Mouse (Mus musculus): ENCODE measurements around the gene Ebi3. TPM values are rescaled to one million over a fixed set of nuclear protein-coding genes. Genes with fewer than 3 reads are reported as not detected.
A peak's percentile ranks its signal among the peaks of the same experiment; 100 is the strongest.
"Not testable (repeated sequence)": the region's sequence is repeated elsewhere in the genome, so short reads cannot be mapped to it uniquely, and the experiment has no call there.

Ebi3 gene
- total RNA-seq (2021): 1 to 10 TPM; 2.8 to 4.2 TPM

GRCm38 (mm10) chr17:55952447-55953027 lies at the start of gene Ebi3:
Gene Ebi3 (plus strand): TSS chr17:55952640.
- intact Hi-C loops (cut with DNase I): no loop called here
- DNase-seq (ENCODE audit: extremely low spot score in 1 of 2, low spot score in 2 of 2): no peak

GRCm38 (mm10) chr17:55903087-55903486 lies 49.4 kb upstream of the Ebi3 start:
- intact Hi-C loops (cut with DNase I): no loop called here
- DNase-seq (ENCODE audit: extremely low spot score in 1 of 2, low spot score in 2 of 2): no peak

- intact Hi-C loops (cut with DNase I): no loop called here
- DNase-seq (ENCODE audit: extremely low spot score in 1 of 2, low spot score in 2 of 2): no peak
These were observed 48.8 kb upstream of the Ebi3 start for GRCm38 (mm10) chr17:55903687-55904086.

GRCm38 (mm10) chr17:55904131-55904530 lies 48.3 kb upstream of the Ebi3 start:
- DNase-seq (ENCODE audit: extremely low spot score in 1 of 2, low spot score in 2 of 2): no peak
- intact Hi-C loops (cut with DNase I): no loop called here

- intact Hi-C loops (cut with DNase I): no loop called here
- no peak for DNase-seq (ENCODE audit: extremely low spot score in 1 of 2, low spot score in 2 of 2)
These were observed 45.8 kb upstream of the Ebi3 start for GRCm38 (mm10) chr17:55906669-55907068.

GRCm38 (mm10) chr17:55931553-55932502 lies 20.6 kb upstream of the Ebi3 start:
- DNase-seq (ENCODE audit: extremely low spot score in 1 of 2, low spot score in 2 of 2): peak; percentile 52 to 81
- intact Hi-C loops (cut with DNase I): no loop called here

GRCm38 (mm10) chr17:55932635-55933034 lies 19.8 kb upstream of the Ebi3 start:
- intact Hi-C loops (cut with DNase I): no loop called here
- no peak for DNase-seq (ENCODE audit: extremely low spot score in 1 of 2, low spot score in 2 of 2)

GRCm38 (mm10) chr17:55933191-55933590 lies 19.2 kb upstream of the Ebi3 start:
- intact Hi-C loops (cut with DNase I): no loop called here

GRCm38 (mm10) chr17:55944387-55944865 lies 8.0 kb upstream of the Ebi3 start:
- DNase-seq (ENCODE audit: extremely low spot score in 1 of 2, low spot score in 2 of 2): not testable (repeated sequence)
- intact Hi-C loops (cut with DNase I): loop anchor here (5.0 kb wide), 1 partner anchor 52 kb away; the partner anchor contains the start of gene Zfp959

More at GRCm38 (mm10) chr17:55933191-55933590, 19.2 kb upstream of the Ebi3 start:
- DNase-seq (ENCODE audit: extremely low spot score in 1 of 2, low spot score in 2 of 2): no peak

- DNase-seq (ENCODE audit: extremely low spot score in 1 of 2, low spot score in 2 of 2): peak; percentile 94
- intact Hi-C loops (cut with DNase I): loop anchor here (5.0 kb wide), 1 partner anchor 53 kb away; the partner anchor contains the start of gene Zfp959
These were observed 7.4 kb upstream of the Ebi3 start for GRCm38 (mm10) chr17:55944866-55945682.

- intact Hi-C loops (cut with DNase I): no loop called here
- no peak for DNase-seq (ENCODE audit: extremely low spot score in 1 of 2, low spot score in 2 of 2)
These were observed 6.7 kb upstream of the Ebi3 start for GRCm38 (mm10) chr17:55945696-55946095.

- no peak for DNase-seq (ENCODE audit: extremely low spot score in 1 of 2, low spot score in 2 of 2)
- intact Hi-C loops (cut with DNase I): no loop called here
These were observed 3.8 kb upstream of the Ebi3 start for GRCm38 (mm10) chr17:55948647-55949046.

- intact Hi-C loops (cut with DNase I): no loop called here
- no peak for DNase-seq (ENCODE audit: extremely low spot score in 1 of 2, low spot score in 2 of 2)
These were observed 3.0 kb upstream of the Ebi3 start, which contains the start of gene Zfp119b for GRCm38 (mm10) chr17:55949400-55949799. Gene Zfp119b (minus strand): TSS chr17:55949500.

GRCm38 (mm10) chr17:55950601-55951000 lies 1.8 kb upstream of the Ebi3 start:
- no peak for DNase-seq (ENCODE audit: extremely low spot score in 1 of 2, low spot score in 2 of 2)
- intact Hi-C loops (cut with DNase I): no loop called here

GRCm38 (mm10) chr17:55952041-55952440 lies 399 bp upstream of the Ebi3 start:
- intact Hi-C loops (cut with DNase I): no loop called here
- DNase-seq (ENCODE audit: extremely low spot score in 1 of 2, low spot score in 2 of 2): no peak

GRCm38 (mm10) chr17:55953751-55954150 lies 1.3 kb downstream of the Ebi3 start:
- intact Hi-C loops (cut with DNase I): no loop called here
- DNase-seq (ENCODE audit: extremely low spot score in 1 of 2, low spot score in 2 of 2): no peak

GRCm38 (mm10) chr17:55954229-55954628 lies 1.8 kb downstream of the Ebi3 start:
- intact Hi-C loops (cut with DNase I): no loop called here
- no peak for DNase-seq (ENCODE audit: extremely low spot score in 1 of 2, low spot score in 2 of 2)

GRCm38 (mm10) chr17:55956129-55956528 lies 3.7 kb downstream of the Ebi3 start:
- DNase-seq (ENCODE audit: extremely low spot score in 1 of 2, low spot score in 2 of 2): peak; percentile 72 to 88
- intact Hi-C loops (cut with DNase I): loop anchor here (5.0 kb wide), 1 partner anchor 254 kb away; no protein-coding TSS in a partner anchor

GRCm38 (mm10) chr17:55956591-55956990 lies 4.2 kb downstream of the Ebi3 start:
- intact Hi-C loops (cut with DNase I): loop anchor here (5.0 kb wide), 1 partner anchor 254 kb away; no protein-coding TSS in a partner anchor
- no peak for DNase-seq (ENCODE audit: extremely low spot score in 1 of 2, low spot score in 2 of 2)
